Comparison of ENCODE assay signal across 30 mouse cellular contexts in genomic region chr10:23892987-23893386, GRCm38 (mm10). TPM values are rescaled to one million over a fixed set of nuclear protein-coding genes. Genes with fewer than 3 reads are reported as not detected.
DNase-seq lines count a peak whose midpoint lies in the region; ATAC-seq and TF ChIP-seq lines count a peak whose summit lies in the region.
"Had no signal": no experiment of that assay in that cellular context is flagged by ENCODE, and none has a peak within 500 bp of the region (broad histone marks: within the 10 kb centered on the region; RNA-seq: fewer than 3 reads in every experiment).

No protein-coding gene starts in this region.

- TF ChIP-seq EP300 in liver, postnatal 0 days (IDR thresholded peaks at IDR 0.05; ENCODE audit: low read depth) = no peak

- no peaks in the 10 kb centered on the region; the same call in 1 of the 2 replicates for H3K4me1 ChIP-seq in liver, postnatal 0 days (ENCODE audit: insufficient read depth)
- no peaks in the 10 kb centered on the region for H3K4me1 ChIP-seq in liver, embryonic 11.5 days (replicated peaks; ENCODE audit: control insufficient read depth, insufficient read depth, low read length)
- H3K4me1 ChIP-seq: forebrain, embryonic 13.5 days; forebrain, embryonic 15.5 days had no signal

- no peaks in the 10 kb centered on the region for H3K27me3 ChIP-seq in liver, postnatal 0 days (ENCODE audit: insufficient read depth, low read length)
- H3K27me3 ChIP-seq in liver, embryonic 11.5 days (replicated peaks; ENCODE audit: control insufficient read depth, insufficient read depth, low read length) = no peaks in the 10 kb centered on the region
- H3K27me3 ChIP-seq: embryonic facial prominence, embryonic 13.5 days; embryonic facial prominence, embryonic 15.5 days; forebrain, embryonic 13.5 days; forebrain, embryonic 15.5 days had no signal

- 64% methylated on average over 1 of the region's 1 CpGs for WGBS in liver, postnatal 0 days (ENCODE audit: insufficient replicate concordance)
- WGBS in liver, embryonic 11.5 days = 76% methylated on average over 1 of the region's 1 CpGs

- no peak for DNase-seq in liver, postnatal 0 days
- no peak for DNase-seq in liver, embryonic 11.5 days (ENCODE audit: low spot score)
- peak; percentile 4 for DNase-seq in lung, postnatal 25 days (ENCODE audit: low spot score)
- no peak for DNase-seq in lung, postnatal 10 days
- peak; percentile 49 for DNase-seq in fat pad, adult 2 months (ENCODE audit: extremely low read depth, low read depth, low spot score)
- peak; percentile 55 for DNase-seq in gonadal fat pad, adult 2 months (ENCODE audit: low read depth)
- DNase-seq: adrenal gland, adult 2 months; adrenal gland, postnatal 10 days; adrenal gland, postnatal 25 days; cerebellum, adult 11 months; cerebellum, adult 18-20 months; cerebellum, adult 8-10 months; cerebellum, adult 9-11 months; cerebellum, postnatal 14 days; cerebellum, postnatal 36 days; embryo, embryonic 11 days had no signal

- H3K4me2 ChIP-seq in liver, postnatal 0 days (ENCODE audit: low read depth, low read length) = no peak overlapping the region
- H3K4me2 ChIP-seq in liver, embryonic 11.5 days = no peak overlapping the region
- H3K4me2 ChIP-seq: embryonic facial prominence, embryonic 13.5 days; embryonic facial prominence, embryonic 15.5 days; forebrain, embryonic 13.5 days; forebrain, embryonic 15.5 days had no signal

- no peaks in the 10 kb centered on the region for H3K9me3 ChIP-seq in liver, postnatal 0 days (ENCODE audit: low read length)
- H3K9me3 ChIP-seq in liver, embryonic 11.5 days (ENCODE audit: control insufficient read depth, low read length) = 0 out of 2 replicates have a peak, but pooled peaks cover 2% of the 10 kb centered on the region
- H3K9me3 ChIP-seq: embryonic facial prominence, embryonic 13.5 days; embryonic facial prominence, embryonic 15.5 days; forebrain, embryonic 13.5 days; forebrain, embryonic 15.5 days had no signal

- H3K9ac ChIP-seq in liver, postnatal 0 days (replicated peaks) = no peak overlapping the region
- H3K9ac ChIP-seq in liver, embryonic 11.5 days (ENCODE audit: low read depth, low read length) = no peak overlapping the region
- H3K9ac ChIP-seq: embryonic facial prominence, embryonic 13.5 days; embryonic facial prominence, embryonic 15.5 days; forebrain, embryonic 13.5 days; forebrain, embryonic 15.5 days had no signal

- H3K27ac ChIP-seq in liver, postnatal 0 days (ENCODE audit: low read depth) = no peak overlapping the region
- no peak overlapping the region for H3K27ac ChIP-seq in liver, embryonic 11.5 days (ENCODE audit: low read depth, low read length)
- H3K27ac ChIP-seq: embryonic facial prominence, embryonic 13.5 days; embryonic facial prominence, embryonic 15.5 days; forebrain, embryonic 13.5 days; forebrain, embryonic 15.5 days had no signal

- TF ChIP-seq CTCF in liver, postnatal 0 days (IDR thresholded peaks at IDR 0.05; ENCODE audit: low read depth) = no peak

- no peak overlapping the region for H3K4me3 ChIP-seq in liver, postnatal 0 days (ENCODE audit: low read depth, low read length)
- H3K4me3 ChIP-seq in liver, embryonic 11.5 days (ENCODE audit: low read depth, low read length) = no peak overlapping the region
- H3K4me3 ChIP-seq: embryonic facial prominence, embryonic 13.5 days; embryonic facial prominence, embryonic 15.5 days; erythroblast, embryonic 14.5 days; forebrain, embryonic 13.5 days; forebrain, embryonic 15.5 days had no signal

- peak; percentile 73 for ATAC-seq in liver, postnatal 0 days
- no peak for ATAC-seq in liver, embryonic 11.5 days (replicated peaks; ENCODE audit: low FRiP score)
- ATAC-seq in megakaryocyte, adult 5-6 weeks (ENCODE audit: poor library complexity, severe bottlenecking) = no peak
- ATAC-seq: forebrain, embryonic 13.5 days; forebrain, embryonic 15.5 days had no signal

- no peaks in the 10 kb centered on the region for H3K36me3 ChIP-seq in liver, postnatal 0 days (replicated peaks; ENCODE audit: insufficient read depth, low read length)
- H3K36me3 ChIP-seq in liver, embryonic 11.5 days (ENCODE audit: control insufficient read depth, insufficient read depth, low read length) = no peaks in the 10 kb centered on the region
- H3K36me3 ChIP-seq: embryonic facial prominence, embryonic 13.5 days; embryonic facial prominence, embryonic 15.5 days; forebrain, embryonic 15.5 days had no signal

RNA-seq across cellular contexts. Expression of gene Vnn1, which starts 1.5 kb away (rescaled TPM):
- polyA plus RNA-seq in liver, postnatal 0 days (2015; fragmentation: Nextera tagmentation; extraction: Ambion mirVana) = 13.9 and 20.5 TPM in 2 replicates
- polyA plus RNA-seq in liver, embryonic 11.5 days (2014; fragmentation: Nextera tagmentation; extraction: Ambion mirVana) = 1.3 and 1.4 TPM in 2 replicates
- 2.3 and 2.8 TPM in 2 replicates for polyA plus RNA-seq in gonadal fat pad, adult 2 months (2012; rRNA removed)
- total RNA-seq in megakaryocyte, adult 5-6 weeks (2015) = not detected in 2 replicates
- not detected in 2 replicates for total RNA-seq in megakaryocyte, adult 5-6 weeks (2017)
- total RNA-seq: common myeloid progenitor, adult 5-6 weeks; MEL had no signal
- polyA plus RNA-seq: erythroblast, embryonic 14.5 days; forebrain, embryonic 13.5 days had no signal

RNA-seq across cellular contexts. Expression of gene Taar1, which starts 27.2 kb away (rescaled TPM):
- polyA plus RNA-seq in liver, postnatal 0 days (2015; fragmentation: Nextera tagmentation; extraction: Ambion mirVana) = not detected in 2 replicates
- polyA plus RNA-seq in liver, embryonic 11.5 days (2014; fragmentation: Nextera tagmentation; extraction: Ambion mirVana) = not detected in 2 replicates
- polyA plus RNA-seq in gonadal fat pad, adult 2 months (2012; rRNA removed) = not detected in 2 replicates
- total RNA-seq in megakaryocyte, adult 5-6 weeks (2015) = not detected in 2 replicates
- total RNA-seq in megakaryocyte, adult 5-6 weeks (2017) = not detected in 2 replicates
- total RNA-seq: adrenal gland, adult 2 months; adrenal gland, postnatal 10 days; adrenal gland, postnatal 25 days; adrenal gland, postnatal 4 days; common myeloid progenitor, adult 5-6 weeks; ES-E14; MEL had no signal
- polyA plus RNA-seq: adrenal gland, adult 2 months; brain, embryonic 14.5 days; C2C12; embryonic facial prominence, embryonic 11.5 days; embryonic facial prominence, embryonic 13.5 days; embryonic facial prominence, embryonic 15.5 days; erythroblast, embryonic 14.5 days; forebrain, embryonic 11.5 days; forebrain, embryonic 13.5 days; forebrain, embryonic 15.5 days had no signal

RNA-seq across cellular contexts. Expression of gene Vnn3, which starts 41.7 kb away (rescaled TPM):
- 129 and 137 TPM in 2 replicates for polyA plus RNA-seq in liver, postnatal 0 days (2015; fragmentation: Nextera tagmentation; extraction: Ambion mirVana)
- polyA plus RNA-seq in liver, embryonic 11.5 days (2014; fragmentation: Nextera tagmentation; extraction: Ambion mirVana) = not detected in 2 replicates
- 8.1 and 9.3 TPM in 2 replicates for polyA plus RNA-seq in gonadal fat pad, adult 2 months (2012; rRNA removed)
- total RNA-seq in megakaryocyte, adult 5-6 weeks (2015) = 2.2 and 4.3 TPM in 2 replicates
- total RNA-seq in megakaryocyte, adult 5-6 weeks (2017) = 7.4 and 11.0 TPM in 2 replicates
- total RNA-seq: common myeloid progenitor, adult 5-6 weeks; ES-E14; MEL had no signal
- polyA plus RNA-seq: C2C12; embryonic facial prominence, embryonic 11.5 days; embryonic facial prominence, embryonic 13.5 days; erythroblast, embryonic 14.5 days; forebrain, embryonic 11.5 days; forebrain, embryonic 13.5 days; forebrain, embryonic 15.5 days had no signal

RNA-seq across cellular contexts. Expression of gene Taar2, which starts 45.4 kb away (rescaled TPM):
- not detected in 2 replicates for polyA plus RNA-seq in liver, postnatal 0 days (2015; fragmentation: Nextera tagmentation; extraction: Ambion mirVana)
- polyA plus RNA-seq in liver, embryonic 11.5 days (2014; fragmentation: Nextera tagmentation; extraction: Ambion mirVana) = not detected in 2 replicates
- polyA plus RNA-seq in gonadal fat pad, adult 2 months (2012; rRNA removed) = not detected in 2 replicates
- total RNA-seq in megakaryocyte, adult 5-6 weeks (2015) = not detected in 2 replicates
- not detected in 2 replicates for total RNA-seq in megakaryocyte, adult 5-6 weeks (2017)
- total RNA-seq: adrenal gland, adult 2 months; adrenal gland, postnatal 10 days; adrenal gland, postnatal 25 days; adrenal gland, postnatal 4 days; common myeloid progenitor, adult 5-6 weeks; ES-E14; MEL had no signal
- polyA plus RNA-seq: adrenal gland, adult 2 months; C2C12; embryonic facial prominence, embryonic 11.5 days; erythroblast, embryonic 14.5 days; forebrain, embryonic 11.5 days; forebrain, embryonic 13.5 days; forebrain, embryonic 15.5 days had no signal

RNA-seq across cellular contexts. Expression of gene Taar3, which starts 56.4 kb away (rescaled TPM):
- not detected in 2 replicates for polyA plus RNA-seq in liver, postnatal 0 days (2015; fragmentation: Nextera tagmentation; extraction: Ambion mirVana)
- polyA plus RNA-seq in liver, embryonic 11.5 days (2014; fragmentation: Nextera tagmentation; extraction: Ambion mirVana) = not detected in 2 replicates
- not detected in 2 replicates for polyA plus RNA-seq in gonadal fat pad, adult 2 months (2012; rRNA removed)
- not detected in 2 replicates for total RNA-seq in megakaryocyte, adult 5-6 weeks (2015)
- total RNA-seq in megakaryocyte, adult 5-6 weeks (2017) = not detected in 2 replicates
- total RNA-seq: adrenal gland, adult 2 months; adrenal gland, postnatal 10 days; adrenal gland, postnatal 25 days; adrenal gland, postnatal 4 days; common myeloid progenitor, adult 5-6 weeks; ES-E14; MEL had no signal
- polyA plus RNA-seq: adrenal gland, adult 2 months; brain, embryonic 14.5 days; C2C12; embryonic facial prominence, embryonic 11.5 days; embryonic facial prominence, embryonic 13.5 days; embryonic facial prominence, embryonic 15.5 days; erythroblast, embryonic 14.5 days; forebrain, embryonic 11.5 days; forebrain, embryonic 13.5 days; forebrain, embryonic 15.5 days had no signal

Comparison
In these comparisons a context has a peak if more than half of its experiments do, and no peak if none do; other contexts are left out.
1. DNase-seq: peak in lung, postnatal 25 days (single experiment), fat pad, adult 2 months (single experiment) and gonadal fat pad, adult 2 months (single experiment); none in liver, postnatal 0 days (single experiment), liver, embryonic 11.5 days (single experiment) and lung, postnatal 10 days (single experiment).
2. RNA of gene Vnn3, which starts 41.7 kb away (polyA plus RNA-seq): 129 to 137 TPM in liver, postnatal 0 days; 8.1 to 9.3 TPM in gonadal fat pad, adult 2 months and not detected in liver, embryonic 11.5 days; every median in the first group is over 10 times any median in the second.